Mouse (Mus musculus) hematopoietic stem cell, adult 5-6 weeks (primary cell): ENCODE measurements around the gene Selenon. TPM values are rescaled to one million over a fixed set of nuclear protein-coding genes. Genes with fewer than 3 reads are reported as not detected.

Experiments used
- ATAC-seq, 2 experiments: fragments of 125-278 bp in 1 of 2; replicated peaks in 1 of 2; 2 replicates each; pipeline ENCODE4 v1.8.0; 2016 to 2017; ENCODE audit warnings: inconsistent platforms in 2 of 2, mild to moderate bottlenecking in 2 of 2, moderate number of reproducible peaks in 2 of 2, low read depth in 1 of 2, moderate TSS enrichment in 1 of 2; ENCODE audit not compliant: low FRiP score in 2 of 2, poor library complexity in 2 of 2, severe bottlenecking in 2 of 2, insufficient read depth in 1 of 2, low TSS enrichment in 1 of 2
- total RNA-seq: library from RNA; stranded (forward); fragments of 172-1452, 232-1000 nt; gene quantifications from 2 replicates; pipeline ENCODE4 v1.2.3, GENCODE M21; 2017

Selenon gene
- total RNA-seq, 1 experiment from 2014 or later, result 8.2 TPM

- peak; percentile 65 to 71 for ATAC-seq
Observed at GRCm38 (mm10) chr4:134557626-134558249, 5.8 kb upstream of the Selenon start.

- no peak for ATAC-seq
Observed at GRCm38 (mm10) chr4:134555956-134556580, 4.1 kb upstream of the Selenon start.

- ATAC-seq, result no peak
Observed at GRCm38 (mm10) chr4:134553631-134554030, 1.7 kb upstream of the Selenon start.

- ATAC-seq, result no peak
Observed at GRCm38 (mm10) chr4:134549899-134550298, 2.1 kb downstream of the Selenon start.

GRCm38 (mm10) chr4:134548169-134548938, 3.6 kb downstream of the Selenon start:
- ATAC-seq, result peak; percentile 51 to 59

- ATAC-seq, result no peak
Observed at GRCm38 (mm10) chr4:134546814-134547705, 4.9 kb downstream of the Selenon start.

- ATAC-seq, result peak; percentile 69 to 70
Observed at GRCm38 (mm10) chr4:134543261-134543660, 8.7 kb downstream of the Selenon start.

GRCm38 (mm10) chr4:134542726-134543125, 9.2 kb downstream of the Selenon start:
- no peak for ATAC-seq

- no peak for ATAC-seq
Observed at GRCm38 (mm10) chr4:134538997-134539580, 12.9 kb downstream of the Selenon start.

- ATAC-seq, result no peak
Observed at GRCm38 (mm10) chr4:134535787-134536151, 16.2 kb downstream of the Selenon start.

GRCm38 (mm10) chr4:134534932-134535786, 16.8 kb downstream of the Selenon start, which contains the start of gene Mtfr1l:
Gene Mtfr1l, minus strand, starts transcription at chr4:134535387.
- peak; percentile 94 to 98 for ATAC-seq

- peak in 1 of 2 experiments; percentile 35; a peak in 2 of 4 replicates for ATAC-seq
Observed at GRCm38 (mm10) chr4:134534124-134534886, 17.7 kb downstream of the Selenon start.

- no peak for ATAC-seq
Observed at GRCm38 (mm10) chr4:134533421-134533820, 18.5 kb downstream of the Selenon start.

GRCm38 (mm10) chr4:134532928-134533327, 19.0 kb downstream of the Selenon start:
- ATAC-seq, result no peak

- ATAC-seq, result no peak; a peak in 1 of 4 replicates
Observed at GRCm38 (mm10) chr4:134526220-134526619, 25.7 kb downstream of the Selenon start.

GRCm38 (mm10) chr4:134525806-134526205, 26.2 kb downstream of the Selenon start:
- ATAC-seq, result no peak
